Mouse (Mus musculus) heart, adult 2 months (tissue): ENCODE measurements at regions not wholly inside any gene's neighbourhood (a gene's known extent, or its start where the extent isn't known, plus 50 kb on each side); places are given as distances from the start of the nearest gene placed in this dataset.

Experiments
- CTCF ChIP-seq: fragments of 200-600 bp; IDR thresholded peaks from 2 replicates; pipeline ENCODE4 v1.8.1; 2022; ENCODE audit warnings: antibody characterized with exemption, mild to moderate bottlenecking, moderate library complexity
- POLR2A ChIP-seq: fragments of 200-500 bp; IDR thresholded peaks from 2 replicates; pipeline ENCODE4 v1.6.1; 2011; ENCODE audit warnings: mild to moderate bottlenecking, low read depth, low read length, control low read depth; ENCODE audit not compliant: insufficient read depth

DNA sequence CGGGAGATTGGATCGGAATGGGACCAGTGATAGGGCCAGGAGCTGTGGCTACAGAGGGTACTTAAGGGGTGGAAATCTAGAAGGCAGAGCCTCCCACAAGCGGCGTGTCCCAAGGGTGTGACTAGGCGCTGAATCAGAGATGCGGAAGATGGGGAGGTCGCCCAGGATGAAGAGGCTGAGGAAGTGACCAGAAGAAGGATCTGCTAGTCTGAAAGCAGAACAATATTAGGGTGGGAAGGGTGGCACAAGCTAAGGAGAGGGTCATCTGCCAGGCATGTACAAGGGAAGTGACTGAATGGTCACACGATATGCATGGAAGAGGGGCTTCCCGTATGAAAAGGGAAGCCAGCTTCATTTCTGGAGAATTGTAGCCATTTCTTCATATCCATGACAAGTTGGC lies 99.4 kb upstream of the Rreb1 start:
- no peak for TF ChIP-seq CTCF
- no peak for TF ChIP-seq POLR2A
